Mouse (Mus musculus): ENCODE data around the gene Add2. TPM values are rescaled to one million over a fixed set of nuclear protein-coding genes. Genes with fewer than 3 reads are reported as not detected.

Gene Add2
- total RNA-seq, 2 experiments from 2014 or later = 9.7 to 18.2 TPM

- DNase-seq (ENCODE audit: low spot score in 2 of 2) = no peak
Observed at GRCm38 (mm10) chr6:86078361-86079010, 50.0 kb downstream of the Add2 start.

GRCm38 (mm10) chr6:86079323-86079722 lies 50.8 kb downstream of the Add2 start:
- DNase-seq (ENCODE audit: low spot score in 2 of 2) = no peak

- peak; percentile 33 to 60 for DNase-seq (ENCODE audit: low spot score in 2 of 2)
Observed at GRCm38 (mm10) chr6:86085518-86085917, 57.0 kb downstream of the Add2 start.

- no peak for DNase-seq (ENCODE audit: low spot score in 2 of 2)
Observed at GRCm38 (mm10) chr6:86086851-86087571, 58.5 kb downstream of the Add2 start.

- DNase-seq (ENCODE audit: low spot score in 2 of 2) = no peak
Observed at GRCm38 (mm10) chr6:86087813-86088212, 59.3 kb downstream of the Add2 start.

- DNase-seq (ENCODE audit: low spot score in 2 of 2) = no peak
Observed at GRCm38 (mm10) chr6:86094202-86094838, 65.8 kb downstream of the Add2 start.

- DNase-seq (ENCODE audit: low spot score in 2 of 2) = no peak
Observed at GRCm38 (mm10) chr6:86095518-86095917, 67.0 kb downstream of the Add2 start.

GRCm38 (mm10) chr6:86096733-86097132 lies 68.3 kb downstream of the Add2 start:
- DNase-seq (ENCODE audit: low spot score in 2 of 2) = no peak

- no peak for DNase-seq (ENCODE audit: low spot score in 2 of 2)
Observed at GRCm38 (mm10) chr6:86097155-86097554, 68.7 kb downstream of the Add2 start.

- DNase-seq (ENCODE audit: low spot score in 2 of 2) = no peak
Observed at GRCm38 (mm10) chr6:86099003-86099402, 70.5 kb downstream of the Add2 start.

GRCm38 (mm10) chr6:86101451-86101850 lies 73.0 kb downstream of the Add2 start:
- DNase-seq (ENCODE audit: low spot score in 2 of 2) = no peak

GRCm38 (mm10) chr6:86102874-86103273 lies 74.4 kb downstream of the Add2 start:
- DNase-seq (ENCODE audit: low spot score in 2 of 2) = no peak

GRCm38 (mm10) chr6:86103614-86104013 lies 75.1 kb downstream of the Add2 start:
- DNase-seq (ENCODE audit: low spot score in 2 of 2) = no peak

- DNase-seq (ENCODE audit: low spot score in 2 of 2) = no peak
Observed at GRCm38 (mm10) chr6:86104719-86105118, 76.2 kb downstream of the Add2 start.

GRCm38 (mm10) chr6:86106045-86106444 lies 77.6 kb downstream of the Add2 start:
- DNase-seq (ENCODE audit: low spot score in 2 of 2) = no peak

GRCm38 (mm10) chr6:86107101-86107500 lies 78.6 kb downstream of the Add2 start:
- DNase-seq (ENCODE audit: low spot score in 2 of 2) = no peak

- no peak for DNase-seq (ENCODE audit: low spot score in 2 of 2)
Observed at GRCm38 (mm10) chr6:86115843-86116242, 87.4 kb downstream of the Add2 start.

GRCm38 (mm10) chr6:86123057-86123456 lies 94.6 kb downstream of the Add2 start:
- no peak for DNase-seq (ENCODE audit: low spot score in 2 of 2)

GRCm38 (mm10) chr6:86125761-86126160 lies 97.3 kb downstream of the Add2 start:
- DNase-seq (ENCODE audit: low spot score in 2 of 2) = no peak

GRCm38 (mm10) chr6:86126953-86127581 lies 98.6 kb downstream of the Add2 start:
- peak in 1 of 2 experiments; percentile 13 for DNase-seq (ENCODE audit: low spot score in 2 of 2)

GRCm38 (mm10) chr6:86128504-86128903 lies 100.0 kb downstream of the Add2 start:
- no peak for DNase-seq (ENCODE audit: low spot score in 2 of 2)

All from adrenal gland, postnatal 4 days (tissue).